Comparison of ENCODE assay signal across 17 mouse cellular contexts in genomic region chr3:102022721-102023120, GRCm38 (mm10). TPM values are rescaled to one million over a fixed set of nuclear protein-coding genes. Genes with fewer than 3 reads are reported as not detected.
DNase-seq lines count a peak whose midpoint lies in the region; ATAC-seq lines count a peak whose summit lies in the region.
"Had no signal": no experiment of that assay in that cellular context is flagged by ENCODE, and none has a peak within 500 bp of the region (broad histone marks: within the 10 kb centered on the region; RNA-seq: fewer than 3 reads in every experiment).

No protein-coding gene starts in this region.

- peaks cover 18% of the 10 kb centered on the region; the same call in 1 of the 2 replicates for H3K27me3 ChIP-seq in heart, embryonic 10.5 days (ENCODE audit: insufficient read depth, poor library complexity, severe bottlenecking)
- peaks cover 58% of the 10 kb centered on the region for H3K27me3 ChIP-seq in midbrain, embryonic 10.5 days (ENCODE audit: low read depth, poor library complexity, severe bottlenecking)
- no peaks in the 10 kb centered on the region for H3K27me3 ChIP-seq in midbrain, embryonic 16.5 days (ENCODE audit: control insufficient read depth, insufficient read depth, low read depth, low read length)
- H3K27me3 ChIP-seq in hindbrain, embryonic 12.5 days = no peaks in the 10 kb centered on the region
- H3K27me3 ChIP-seq in midbrain, embryonic 15.5 days (replicated peaks) = peaks cover 2% of the 10 kb centered on the region; the same call in 1 of the 2 replicates

- H3K9ac ChIP-seq in midbrain, embryonic 16.5 days (ENCODE audit: low read depth, low read length) = no peak overlapping the region
- no peak overlapping the region for H3K9ac ChIP-seq in hindbrain, embryonic 12.5 days
- H3K9ac ChIP-seq in midbrain, embryonic 15.5 days = no peak overlapping the region

- 11% methylated on average over 1 of the region's 2 CpGs for WGBS in heart, embryonic 10.5 days
- WGBS in midbrain, embryonic 10.5 days = 34% methylated on average over 2 of the region's 2 CpGs
- 20% methylated on average over 2 of the region's 2 CpGs for WGBS in midbrain, embryonic 16.5 days
- WGBS in hindbrain, embryonic 12.5 days = 10% methylated on average over 2 of the region's 2 CpGs
- WGBS in midbrain, embryonic 15.5 days = 32% methylated on average over 1 of the region's 2 CpGs

- peaks cover 37% of the 10 kb centered on the region for H3K4me1 ChIP-seq in heart, embryonic 10.5 days
- peaks cover 48% of the 10 kb centered on the region for H3K4me1 ChIP-seq in midbrain, embryonic 10.5 days
- peaks cover 8% of the 10 kb centered on the region for H3K4me1 ChIP-seq in midbrain, embryonic 16.5 days (ENCODE audit: control insufficient read depth, insufficient read depth, low read length)
- peaks cover 48% of the 10 kb centered on the region for H3K4me1 ChIP-seq in hindbrain, embryonic 12.5 days
- peaks cover 15% of the 10 kb centered on the region for H3K4me1 ChIP-seq in midbrain, embryonic 15.5 days

- DNase-seq in heart, embryonic 10.5 days (ENCODE audit: low spot score) = peak; percentile 76
- DNase-seq in heart, adult 11 months = no peak
- no peak for DNase-seq in midbrain, embryonic 10.5 days (ENCODE audit: low spot score)
- DNase-seq in cerebellum, adult 8-10 months = no peak
- DNase-seq in thymus, postnatal 4 days = no peak
- DNase-seq: gastrocnemius, adult 2 months; heart, adult 2 months; kidney, adult 9 months; layer of hippocampus, postnatal 36 days; lung, adult 18-20 months; lung, postnatal 36 days; thymus, adult 18-20 months had no signal

- ATAC-seq in midbrain, embryonic 16.5 days = no peak
- ATAC-seq in hindbrain, embryonic 12.5 days (ENCODE audit: low FRiP score) = no peak; the same call in 1 of the 2 replicates
- no peak for ATAC-seq in midbrain, embryonic 15.5 days (replicated peaks)
- ATAC-seq: activated CD4-positive, CD25-positive, alpha-beta regulatory T cell, adult 4 months had no signal

- peak overlapping the region; percentile 60; the same call in 1 of the 2 replicates for H3K4me3 ChIP-seq in heart, embryonic 10.5 days
- no peak overlapping the region for H3K4me3 ChIP-seq in midbrain, embryonic 10.5 days
- no peak overlapping the region for H3K4me3 ChIP-seq in midbrain, embryonic 16.5 days (ENCODE audit: low read depth, low read length)
- H3K4me3 ChIP-seq in hindbrain, embryonic 12.5 days = no peak overlapping the region
- no peak overlapping the region for H3K4me3 ChIP-seq in midbrain, embryonic 15.5 days
- H3K4me3 ChIP-seq: heart, adult 2 months had no signal

- no peak overlapping the region for H3K4me2 ChIP-seq in midbrain, embryonic 16.5 days (ENCODE audit: low read length)
- H3K4me2 ChIP-seq in hindbrain, embryonic 12.5 days (replicated peaks) = peak overlapping the region; percentile 56
- H3K4me2 ChIP-seq in midbrain, embryonic 15.5 days = no peak overlapping the region; the same call in 1 of the 2 replicates

- H3K27ac ChIP-seq in heart, embryonic 10.5 days = peak overlapping the region; percentile 84; the same call in 1 of the 2 replicates
- H3K27ac ChIP-seq in midbrain, embryonic 10.5 days (replicated peaks) = peak overlapping the region; percentile 75; the same call in 1 of the 2 replicates
- no peak overlapping the region for H3K27ac ChIP-seq in midbrain, embryonic 16.5 days (ENCODE audit: low read length)
- H3K27ac ChIP-seq in hindbrain, embryonic 12.5 days = peak overlapping the region; percentile 87
- H3K27ac ChIP-seq in midbrain, embryonic 15.5 days = 0 out of 2 replicates have a peak overlapping the region, but pooled peaks have one; percentile 25
- H3K27ac ChIP-seq: embryonic facial prominence, embryonic 12.5 days; gastrocnemius, adult 2 months; heart, adult 2 months had no signal

- H3K36me3 ChIP-seq in heart, embryonic 10.5 days = no peaks in the 10 kb centered on the region
- no peaks in the 10 kb centered on the region for H3K36me3 ChIP-seq in midbrain, embryonic 10.5 days
- H3K36me3 ChIP-seq in midbrain, embryonic 16.5 days (ENCODE audit: control insufficient read depth, insufficient read depth, low read length) = no peaks in the 10 kb centered on the region
- no peaks in the 10 kb centered on the region for H3K36me3 ChIP-seq in hindbrain, embryonic 12.5 days
- H3K36me3 ChIP-seq in midbrain, embryonic 15.5 days (replicated peaks) = no peaks in the 10 kb centered on the region
- H3K36me3 ChIP-seq: embryonic facial prominence, embryonic 12.5 days had no signal

- H3K9me3 ChIP-seq in heart, embryonic 10.5 days = no peaks in the 10 kb centered on the region
- H3K9me3 ChIP-seq in midbrain, embryonic 10.5 days (replicated peaks) = no peaks in the 10 kb centered on the region
- no peaks in the 10 kb centered on the region for H3K9me3 ChIP-seq in midbrain, embryonic 16.5 days (replicated peaks; ENCODE audit: control insufficient read depth, low read length, poor library complexity, severe bottlenecking)
- H3K9me3 ChIP-seq in hindbrain, embryonic 12.5 days (replicated peaks) = no peaks in the 10 kb centered on the region
- H3K9me3 ChIP-seq in midbrain, embryonic 15.5 days = no peaks in the 10 kb centered on the region
- H3K9me3 ChIP-seq: embryonic facial prominence, embryonic 12.5 days had no signal

RNA-seq across cellular contexts. Expression of gene Nhlh2, which starts 12.8 kb away (rescaled TPM):
- polyA plus RNA-seq in heart, embryonic 10.5 days (2016; fragmentation: Nextera tagmentation; extraction: Ambion mirVana) = 0.27 and 0.57 TPM in 2 replicates
- 33.8 and 58.4 TPM in 2 replicates for polyA plus RNA-seq in midbrain, embryonic 10.5 days (2016; fragmentation: Nextera tagmentation; extraction: Ambion mirVana)
- 27.2 and 49.6 TPM in 2 replicates for polyA plus RNA-seq in midbrain, embryonic 16.5 days (2015; fragmentation: Nextera tagmentation; extraction: Ambion mirVana)
- polyA plus RNA-seq in hindbrain, embryonic 12.5 days (2016; fragmentation: Nextera tagmentation; extraction: Ambion mirVana) = 144 and 164 TPM in 2 replicates
- polyA plus RNA-seq in midbrain, embryonic 15.5 days (2015; fragmentation: Nextera tagmentation; extraction: Ambion mirVana) = 38.8 and 44.3 TPM in 2 replicates
- polyA plus RNA-seq: activated CD4-positive, CD25-positive, alpha-beta regulatory T cell, adult 4 months; heart, adult 2 months had no signal

Comparison
In these comparisons a context has a peak if more than half of its experiments do, and no peak if none do; other contexts are left out.
1. RNA of gene Nhlh2, which starts 12.8 kb away (polyA plus RNA-seq): 144 to 164 TPM in hindbrain, embryonic 12.5 days, 38.8 to 44.3 TPM in midbrain, embryonic 15.5 days, 33.8 to 58.4 TPM in midbrain, embryonic 10.5 days and 27.2 to 49.6 TPM in midbrain, embryonic 16.5 days; 0.27 to 0.57 TPM in heart, embryonic 10.5 days; every median in the first group is over 10 times any median in the second.